Mouse (Mus musculus) CH12.LX (cell line): ENCODE data around the gene Olfr288. TPM values are rescaled to one million over a fixed set of nuclear protein-coding genes. Genes with fewer than 3 reads are reported as not detected.

Source experiments
- DNase-seq: peaks from one replicate; pipeline ENCODE4 v3.0.0-alpha.2; 2013; ENCODE audit errors: extremely low read depth
- H3K27ac ChIP-seq: 2 replicates; pipeline ENCODE4 v1.5.1; 2012; ENCODE audit warnings: low read depth, mild to moderate bottlenecking, control low read depth, moderate library complexity; ENCODE audit not compliant: insufficient read depth
- H3K27me3 ChIP-seq: replicated peaks from 2 replicates; pipeline ENCODE3; 2012; ENCODE audit warnings: inconsistent platforms
- H3K36me3 ChIP-seq, 2 experiments: replicated peaks in 1 of 2; 2 replicates each; pipeline versions ENCODE3 to v1.6.1; 2012; ENCODE audit warnings: inconsistent platforms in 1 of 2, low read length in 1 of 2, mild to moderate bottlenecking in 1 of 2, mixed read lengths in 1 of 2, moderate library complexity in 1 of 2; ENCODE audit not compliant: control insufficient read depth in 1 of 2, insufficient read depth in 1 of 2
- H3K4me1 ChIP-seq, 2 experiments: 2 replicates each; pipeline ENCODE4 v1.6.1; 2012; ENCODE audit warnings: inconsistent platforms in 1 of 2, moderate library complexity in 1 of 2; ENCODE audit not compliant: insufficient read depth in 2 of 2, control insufficient read depth in 1 of 2
- H3K4me2 ChIP-seq: 2 replicates; pipeline ENCODE4 v1.6.1; 2012; ENCODE audit warnings: low read depth, mild to moderate bottlenecking, control low read depth; ENCODE audit not compliant: poor library complexity, insufficient read depth, severe bottlenecking
- H3K4me3 ChIP-seq, 3 experiments: fragments of 150-350 bp in 1 of 3; sonication (generic) in 1 of 3; replicated peaks in 1 of 3; 2 replicates each; pipeline versions ENCODE3 to v1.5.1; 2011 to 2012; ENCODE audit warnings: low read depth in 2 of 3, low read length in 2 of 3, mild to moderate bottlenecking in 2 of 3, moderate library complexity in 2 of 3, control low read depth in 1 of 3, improper control_type of control experiment in 1 of 3, inconsistent platforms in 1 of 3, mixed read lengths in 1 of 3; ENCODE audit not compliant: poor library complexity in 1 of 3
- H3K79me2 ChIP-seq: replicated peaks from 2 replicates; pipeline ENCODE4 v1.6.1; 2012; ENCODE audit warnings: mild to moderate bottlenecking, moderate library complexity; ENCODE audit not compliant: control insufficient read depth, poor library complexity, insufficient read depth, severe bottlenecking; ENCODE audit errors: extremely low read depth
- H3K9ac ChIP-seq: 2 replicates; pipeline ENCODE4 v1.6.1; 2012; ENCODE audit warnings: low read depth, mild to moderate bottlenecking, control low read depth, moderate library complexity; ENCODE audit not compliant: insufficient read depth
- H3K9me3 ChIP-seq: replicated peaks from 2 replicates; pipeline ENCODE3; 2012; ENCODE audit warnings: low read length, inconsistent platforms, mixed read lengths
- CTCF ChIP-seq, 2 experiments: IDR thresholded peaks in 1 of 2; conservative IDR thresholded peaks in 1 of 2; 2 replicates each; pipeline ENCODE4 v1.5.1; 2011 to 2012; ENCODE audit warnings: low read depth in 2 of 2, low read length in 2 of 2, improper control_type of control experiment in 1 of 2, inconsistent platforms in 1 of 2, mild to moderate bottlenecking in 1 of 2, moderate library complexity in 1 of 2
- ETS1 ChIP-seq: conservative IDR thresholded peaks from 2 replicates; pipeline ENCODE4 v1.6.1; 2012; ENCODE audit warnings: low read depth, mild to moderate bottlenecking, inconsistent platforms, low read length, improper control_type of control experiment, moderate library complexity
- GABPA ChIP-seq: IDR thresholded peaks from 2 replicates; pipeline ENCODE4 v1.6.1; 2012; ENCODE audit warnings: low read depth, low read length, improper control_type of control experiment, inconsistent platforms; ENCODE audit not compliant: insufficient replicate concordance
- HCFC1 ChIP-seq: IDR thresholded peaks from 2 replicates; pipeline ENCODE4 v1.6.1; 2012; ENCODE audit warnings: low read depth, mild to moderate bottlenecking, inconsistent platforms, low read length, improper control_type of control experiment
- JUND ChIP-seq: conservative IDR thresholded peaks from 2 replicates; pipeline ENCODE4 v1.6.1; 2011; ENCODE audit warnings: low read depth, low read length, improper control_type of control experiment
- KAT2A ChIP-seq: IDR thresholded peaks from 2 replicates; pipeline ENCODE4 v1.6.1; 2012; ENCODE audit warnings: low read length, improper control_type of control experiment, inconsistent platforms; ENCODE audit not compliant: insufficient replicate concordance
- MAX ChIP-seq: IDR thresholded peaks from 2 replicates; pipeline ENCODE4 v1.6.1; 2011; ENCODE audit warnings: low read length, improper control_type of control experiment
- MYC ChIP-seq: IDR thresholded peaks from 2 replicates; pipeline ENCODE4 v1.6.1; 2011; ENCODE audit warnings: low read depth, mild to moderate bottlenecking, improper control_type of control experiment, low read length
- NELFE ChIP-seq: IDR thresholded peaks from 2 replicates; pipeline ENCODE4 v1.6.1; 2011; ENCODE audit warnings: low read depth, low read length, improper control_type of control experiment
- NRF1 ChIP-seq: IDR thresholded peaks from 2 replicates; pipeline ENCODE4 v1.6.1; 2014; ENCODE audit warnings: low read depth, mild to moderate bottlenecking, inconsistent platforms, low read length, improper control_type of control experiment, moderate library complexity
- POLR2A ChIP-seq: IDR thresholded peaks from 2 replicates; pipeline ENCODE4 v1.6.1; 2011; ENCODE audit warnings: low read depth, mild to moderate bottlenecking, improper control_type of control experiment, low read length
- POLR2AphosphoS2 ChIP-seq: IDR thresholded peaks from 2 replicates; pipeline ENCODE4 v1.6.1; 2011; ENCODE audit warnings: low read depth, low read length, improper control_type of control experiment
- RAD21 ChIP-seq: IDR thresholded peaks from 2 replicates; pipeline ENCODE4 v1.6.1; 2011; ENCODE audit warnings: low read depth, mild to moderate bottlenecking, low read length, improper control_type of control experiment, moderate library complexity
- RCOR1 ChIP-seq: conservative IDR thresholded peaks from 2 replicates; pipeline ENCODE4 v1.6.1; 2012; ENCODE audit warnings: low read depth, mild to moderate bottlenecking, inconsistent platforms, low read length, improper control_type of control experiment
- SMC3 ChIP-seq: IDR thresholded peaks from 2 replicates; pipeline ENCODE4 v1.6.1; 2011; ENCODE audit warnings: low read depth, low read length, improper control_type of control experiment
- UBTF ChIP-seq: IDR thresholded peaks from 2 replicates; pipeline ENCODE4 v1.6.1; 2012; ENCODE audit warnings: low read depth, mild to moderate bottlenecking, inconsistent platforms, low read length, improper control_type of control experiment, moderate library complexity
- ZC3H11A ChIP-seq: IDR thresholded peaks from 2 replicates; pipeline ENCODE4 v1.6.1; 2012; ENCODE audit warnings: low read depth, mild to moderate bottlenecking, inconsistent platforms, low read length, improper control_type of control experiment
- ZMIZ1 ChIP-seq: IDR thresholded peaks from 2 replicates; pipeline ENCODE4 v1.6.1; 2012; ENCODE audit warnings: low read depth, mild to moderate bottlenecking, inconsistent platforms, low read length, improper control_type of control experiment
- ZNF384 ChIP-seq: IDR thresholded peaks from 2 replicates; pipeline ENCODE4 v1.6.1; 2012; ENCODE audit warnings: low read depth, low read length, improper control_type of control experiment, inconsistent platforms
- dilution Hi-C: fragments of 300-500 bp; cut with MboI; formaldehyde crosslinking; loops from 2 replicates; pipeline ENCODE4 v1.14.3; 2020; ENCODE audit warnings: low sequenced_read_pairs; ENCODE audit not compliant: extremely low pct_unique_long_range_greater_than_20kb, extremely low pct_ligation_motif_present
- in situ Hi-C: fragments of 300-500 bp; cut with MboI; formaldehyde crosslinking; loops from 3 replicates; pipeline ENCODE4 v1.14.3; 2019; ENCODE audit warnings: low sequenced_read_pairs, low pct_ligation_motif_present, low pct_unique_long_range_greater_than_20kb, mixed read lengths
- polyA plus RNA-seq: library from polyadenylated mRNA; unstranded; fragments of >175 nt; gene quantifications from 2 replicates; pipeline ENCODE4 v1.2.1, GENCODE M21; 2012; ENCODE audit warnings: low read depth; ENCODE audit not compliant: insufficient read length
- total RNA-seq, 2 experiments: library from RNA; depleted of rRNA; stranded (reverse); fragments of 300-350 nt in 1 of 2; fragments of >200 nt in 1 of 2; gene quantifications; 2 replicates each; pipeline ENCODE4 v1.2.3; 2012 to 2014

Olfr288 gene
- total and polyA plus RNA-seq, 3 experiments: not detected

- Histone ChIP-seq H3K4me1 (peaks cover 0 to 4% of the 10 kb centered on the region in 2 experiments; a peak in 1 of 4 replicates), H3K9ac (no peak overlapping the region), H3K36me3 (no peaks in the 10 kb centered on the region), H3K4me3 (no peak overlapping the region), H3K4me2 (no peak overlapping the region), H3K27ac (no peak overlapping the region), H3K9me3 (no peaks in the 10 kb centered on the region), H3K79me2 (no peaks in the 10 kb centered on the region), H3K27me3 (peaks cover 65% of the 10 kb centered on the region)
- TF ChIP-seq KAT2A (no peak), ZC3H11A (no peak), CTCF (conservative IDR thresholded peaks at IDR 0.05 in 1 of 2, IDR thresholded peaks at IDR 0.05 in 1 of 2; ENCODE audit: low read depth in 2 of 2, low read length in 2 of 2) (no peak), NRF1 (no peak), RCOR1 (no peak), HCFC1 (no peak)
- no peak for DNase-seq
- dilution Hi-C loops: no loop called here
- in situ Hi-C loops: no loop called here
These were observed 18.8 kb upstream of the Olfr288 start for GRCm38 (mm10) chr15:98214130-98214529.

DNA sequence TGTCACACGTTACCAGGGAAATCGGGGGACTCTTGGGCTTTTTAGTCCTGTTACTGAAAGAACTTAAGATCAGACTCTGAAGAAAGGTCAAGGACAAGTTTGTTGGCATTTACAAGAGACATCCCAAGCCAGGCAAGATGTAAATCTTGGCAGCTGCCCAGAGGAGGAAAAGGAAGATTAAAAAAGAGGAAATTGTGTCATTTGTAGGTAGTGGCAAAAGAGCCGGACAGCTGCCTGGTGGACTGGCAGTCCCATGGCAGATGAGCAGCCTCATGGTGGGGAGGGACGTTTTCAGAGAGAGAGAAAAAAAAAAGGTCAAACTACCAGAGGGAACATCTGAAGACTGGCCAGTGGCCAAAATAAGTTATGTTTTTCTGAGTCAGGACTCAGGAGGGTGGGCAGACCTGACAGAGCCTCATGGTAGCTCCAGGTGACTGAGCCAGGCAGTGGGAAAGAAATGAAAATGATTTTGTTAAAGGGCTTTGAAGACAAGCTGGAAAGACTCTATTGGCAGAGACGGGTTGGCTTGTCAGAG lies 18.1 kb upstream of the Olfr288 start:
- H3K36me3 ChIP-seq: no peaks in the 10 kb centered on the region
- no peak overlapping the region for H3K9ac ChIP-seq
- in situ Hi-C loops (no loop called here), dilution Hi-C loops (no loop called here)
- H3K4me3 ChIP-seq: no peak overlapping the region
- H3K4me2 ChIP-seq: no peak overlapping the region
- no peaks in the 10 kb centered on the region for H3K79me2 ChIP-seq
- no peak overlapping the region for H3K27ac ChIP-seq
- peaks cover 64% of the 10 kb centered on the region for H3K27me3 ChIP-seq
- DNase-seq: no peak
- TF ChIP-seq MAX (no peak), SMC3 (no peak), ZNF384 (no peak), UBTF (no peak), ZMIZ1 (no peak), GABPA (no peak), RAD21 (no peak), RCOR1 (no peak), NELFE (no peak), ETS1 (no peak), POLR2A (no peak), POLR2AphosphoS2 (no peak), CTCF (conservative IDR thresholded peaks at IDR 0.05 in 1 of 2, IDR thresholded peaks at IDR 0.05 in 1 of 2; ENCODE audit: low read depth in 2 of 2, low read length in 2 of 2) (no peak), MYC (no peak), HCFC1 (no peak), JUND (no peak)
- TF ChIP-seq, all 38 proteins: peak for 0
- Histone ChIP-seq H3K9me3 (no peaks in the 10 kb centered on the region), H3K4me1 (peaks cover 0 to 4% of the 10 kb centered on the region in 2 experiments; a peak in 1 of 4 replicates)
